Mouse (Mus musculus) gastrocnemius, adult 8-10 months (tissue): ENCODE data around the gene Usmg5. TPM values are rescaled to one million over a fixed set of nuclear protein-coding genes. Genes with fewer than 3 reads are reported as not detected.

ENCODE experiments used
- DNase-seq, 2 experiments: peaks; one replicate each; pipeline ENCODE4 v3.0.0; 2022; ENCODE audit warnings: low spot score in 2 of 2
- total RNA-seq, 4 experiments: library from RNA; stranded (reverse); gene quantifications; 2 replicates each; pipeline ENCODE4 v1.2.4; 2022

Gene Usmg5
- total RNA-seq, 4 experiments from 2014 or later, result 1,130 to 1,241 (median 1,184) TPM

- no peak for DNase-seq
Observed at GRCm38 (mm10) chr19:47057684-47058083, 32.8 kb downstream of the Usmg5 start.

- no peak for DNase-seq
Observed at GRCm38 (mm10) chr19:47053471-47053870, 37.0 kb downstream of the Usmg5 start.

- DNase-seq, result no peak
Observed at GRCm38 (mm10) chr19:47052927-47053326, 37.5 kb downstream of the Usmg5 start.

GRCm38 (mm10) chr19:47050271-47051032 lies 40.0 kb downstream of the Usmg5 start, which contains the start of gene Pcgf6:
Gene Pcgf6, minus strand, starts transcription at chr19:47050906.
- DNase-seq, result peak; percentile 44 to 53

- no peak for DNase-seq
Observed at GRCm38 (mm10) chr19:47049840-47050239, 40.6 kb downstream of the Usmg5 start.

- no peak for DNase-seq
Observed at GRCm38 (mm10) chr19:47049061-47049460, 41.4 kb downstream of the Usmg5 start.

GRCm38 (mm10) chr19:47047236-47047833 lies 43.1 kb downstream of the Usmg5 start:
- DNase-seq, result peak in 1 of 2 experiments; percentile 13

- DNase-seq, result no peak
Observed at GRCm38 (mm10) chr19:47046343-47046742, 44.1 kb downstream of the Usmg5 start.

GRCm38 (mm10) chr19:47043608-47044007 lies 46.8 kb downstream of the Usmg5 start:
- no peak for DNase-seq

- no peak for DNase-seq
Observed at GRCm38 (mm10) chr19:47040720-47041473, 49.5 kb downstream of the Usmg5 start.

GRCm38 (mm10) chr19:47036596-47036995 lies 53.9 kb downstream of the Usmg5 start:
- DNase-seq, result no peak

- no peak for DNase-seq
Observed at GRCm38 (mm10) chr19:47034916-47035315, 55.5 kb downstream of the Usmg5 start.

Other genes starting within 250 kb of the Usmg5 start
- gene Ina, start 75.9 kb downstream of the Usmg5 start, total RNA-seq, result not detected
- 10 to 100 TPM in 1 of 4 experiments, 1 to 10 TPM in 3; 5.8 to 10.2 (median 8.1) TPM for gene Nt5c2, start 75.5 kb downstream of the Usmg5 start, total RNA-seq
- gene Pcgf6, start 39.7 kb downstream of the Usmg5 start, total RNA-seq, result 1 to 10 TPM; 3.6 to 6.3 (median 5.0) TPM
- gene Taf5, start 22.9 kb downstream of the Usmg5 start, total RNA-seq, result 1 to 10 TPM; 1.6 to 2.5 (median 2.3) TPM
- 1 to 10 TPM; 7.6 to 8.7 (median 8.5) TPM for gene Pdcd11, start 121 bp upstream of the Usmg5 start, total RNA-seq
- 1 to 10 TPM in 3 of 4 experiments, under 1 TPM in 1; 0.70 to 1.3 (median 1.1) TPM for gene Calhm2, start 47.6 kb upstream of the Usmg5 start, total RNA-seq
- not detected for gene Calhm1, start 53.6 kb upstream of the Usmg5 start, total RNA-seq
- not detected for gene Calhm3, start 67.1 kb upstream of the Usmg5 start, total RNA-seq
- gene Neurl1a, start 88.2 kb upstream of the Usmg5 start, total RNA-seq, result 100 to 1,000 TPM; 127 to 155 (median 146) TPM